Mouse (Mus musculus) forebrain, embryonic 13.5 days (tissue): ENCODE data around the gene Trappc3. TPM values are rescaled to one million over a fixed set of nuclear protein-coding genes. Genes with fewer than 3 reads are reported as not detected.

Experiments
- ATAC-seq: fragments of 200-750 bp; cut with Nextera tagmentation; 2 replicates; pipeline ENCODE4 v1.8.0; 2017
- H3K27ac ChIP-seq: fragments of 300-500 bp; sonication (generic); 2 replicates; pipeline ENCODE4 v1.5.1; 2015; ENCODE audit warnings: inconsistent platforms, mild to moderate bottlenecking, moderate library complexity
- H3K27me3 ChIP-seq: fragments of 300-500 bp; sonication (generic); 2 replicates; pipeline ENCODE4 v1.6.1; 2015; ENCODE audit warnings: mild to moderate bottlenecking, inconsistent platforms
- H3K36me3 ChIP-seq: fragments of 300-500 bp; sonication (generic); 2 replicates; pipeline ENCODE4 v1.6.1; 2015; ENCODE audit warnings: mild to moderate bottlenecking, inconsistent platforms; ENCODE audit not compliant: poor library complexity, severe bottlenecking
- H3K4me1 ChIP-seq: fragments of 300-500 bp; sonication (generic); 2 replicates; pipeline ENCODE4 v1.6.1; 2015; ENCODE audit warnings: inconsistent platforms
- H3K4me2 ChIP-seq: fragments of 300-500 bp; sonication (generic); 2 replicates; pipeline ENCODE4 v1.6.1; 2015; ENCODE audit warnings: inconsistent platforms, mild to moderate bottlenecking, moderate library complexity
- H3K4me3 ChIP-seq: fragments of 300-500 bp; sonication (generic); 2 replicates; pipeline ENCODE4 v1.5.1; 2015; ENCODE audit warnings: mild to moderate bottlenecking, inconsistent platforms
- H3K9ac ChIP-seq: fragments of 300-500 bp; sonication (generic); 2 replicates; pipeline ENCODE4 v1.6.1; 2015; ENCODE audit warnings: mild to moderate bottlenecking, inconsistent platforms
- H3K9me3 ChIP-seq: fragments of 300-500 bp; sonication (generic); replicated peaks from 2 replicates; pipeline ENCODE4 v1.6.1; 2016; ENCODE audit warnings: inconsistent platforms
- WGBS: fragments of 180-500 bp; shearing (Covaris S2); methylation state at CpG from one replicate; pipeline ENCODE4 v1.1.7; 2015; 5-methylcytosine and 5-hydroxymethylcytosine counted together
- polyA plus RNA-seq: library from polyadenylated mRNA; unstranded; fragments of >200 nt; fragmentation: Nextera tagmentation; extraction: Ambion mirVana; gene quantifications from 2 replicates; pipeline ENCODE4 v1.2.1, GENCODE M21; 2015

Trappc3 gene
- polyA plus RNA-seq, 1 experiment from 2014 or later = 143 TPM

DNA sequence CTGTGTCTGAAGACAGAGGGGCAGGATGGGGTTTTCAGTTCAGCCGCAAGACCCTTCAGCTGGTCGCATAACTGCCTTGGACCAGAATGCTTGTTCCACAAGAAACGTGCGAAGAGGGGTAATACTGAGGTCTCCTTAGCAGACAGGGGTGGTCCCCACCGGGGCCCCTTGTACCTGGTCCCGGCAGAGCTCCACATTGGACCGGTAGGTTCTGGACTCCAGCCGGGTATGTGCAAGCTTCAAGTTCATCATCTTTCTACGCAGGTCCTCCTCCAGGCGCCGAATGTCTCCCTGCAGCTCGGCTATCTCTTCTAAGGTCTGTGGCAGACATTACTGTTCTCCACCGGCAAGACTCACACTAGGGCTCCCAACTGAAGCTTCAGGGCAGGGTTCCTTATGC lies 60.5 kb downstream of the Trappc3 start:
- Histone ChIP-seq H3K4me2 (no peak overlapping the region), H3K4me1 (peaks cover 31% of the 10 kb centered on the region), H3K36me3 (peaks cover 15% of the 10 kb centered on the region), H3K9ac (no peak overlapping the region), H3K9me3 (no peaks in the 10 kb centered on the region), H3K27ac (no peak overlapping the region), H3K4me3 (no peak overlapping the region), H3K27me3 (peaks cover 26% of the 10 kb centered on the region)
- WGBS = 95% methylated on average over 13 of the region's 13 CpGs
- no peak for ATAC-seq

DNA sequence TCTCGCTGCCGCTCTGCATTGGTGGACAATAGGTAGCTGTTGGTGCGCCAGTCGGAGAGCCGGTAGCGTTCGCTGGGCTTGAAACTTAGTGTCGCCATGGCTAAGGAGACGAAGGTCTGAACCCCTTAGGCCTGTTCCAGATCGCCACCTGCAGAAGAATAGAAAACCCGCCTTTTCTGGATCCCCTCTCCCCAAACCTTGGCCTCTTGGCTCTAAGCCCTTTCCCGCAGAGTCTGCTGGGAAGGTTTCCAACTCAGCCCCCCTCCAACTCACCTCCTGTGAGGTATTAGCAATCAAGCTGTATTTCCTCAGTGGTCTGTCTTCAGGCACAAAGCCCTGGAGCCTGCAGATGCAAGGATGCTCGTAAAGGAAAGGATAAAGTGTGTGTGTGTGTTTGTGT lies 62.7 kb downstream of the Trappc3 start:
- H3K36me3 ChIP-seq = no peaks in the 10 kb centered on the region
- 15% methylated on average over 13 of the region's 13 CpGs for WGBS
- H3K9ac ChIP-seq = peak overlapping the region; percentile 37; the same call in 1 of the 2 replicates
- H3K27ac ChIP-seq = 0 out of 2 replicates have a peak overlapping the region, but pooled peaks have one; percentile 10
- H3K4me3 ChIP-seq = no peak overlapping the region; the same call in 1 of the 2 replicates
- no peak for ATAC-seq
- peaks cover 26% of the 10 kb centered on the region for H3K27me3 ChIP-seq
- peak overlapping the region; percentile 38 for H3K4me2 ChIP-seq
- no peaks in the 10 kb centered on the region for H3K9me3 ChIP-seq
- H3K4me1 ChIP-seq = peaks cover 28% of the 10 kb centered on the region

DNA sequence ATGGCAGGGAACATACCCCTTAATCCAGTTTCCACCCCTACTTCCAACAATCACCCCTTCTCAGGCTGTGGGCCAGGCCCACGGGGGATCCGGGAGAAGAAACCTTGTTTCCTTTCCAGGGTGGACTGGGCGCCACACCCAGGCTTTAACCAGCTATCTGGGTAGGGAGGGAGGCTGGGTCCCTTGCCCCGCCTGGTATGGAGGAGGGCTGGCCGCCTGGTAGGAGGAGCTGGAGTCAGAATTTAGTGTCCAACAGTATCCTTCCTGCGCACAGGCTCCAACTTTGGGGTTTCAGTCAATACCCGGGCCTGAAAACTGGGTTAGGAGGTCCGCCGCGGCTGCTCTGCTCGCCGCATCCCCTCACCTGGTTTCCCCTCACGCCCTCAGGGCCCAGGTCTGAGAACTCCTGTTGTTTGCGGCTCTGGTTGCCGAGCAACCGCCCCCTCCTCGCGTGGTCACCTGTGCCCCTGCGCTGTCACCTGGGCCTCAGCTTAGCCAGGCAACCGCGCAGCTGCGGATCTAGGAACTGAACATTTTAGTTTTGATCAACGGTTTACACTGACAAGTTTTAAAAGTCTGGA lies 63.2 kb downstream of the Trappc3 start, which contains the start of gene Tekt2:
Gene Tekt2 (minus strand): TSS at position 408 of the 581 bp plus-strand sequence.
- Histone ChIP-seq H3K9ac (peak within 1 kb of the TSS; percentile 37; the same call in 1 of the 2 replicates), H3K4me1 (peaks cover 23% of the 10 kb centered on the region), H3K27me3 (peaks cover 26% of the 10 kb centered on the region), H3K4me3 (no peak within 1 kb of the TSS; the same call in none of the 2 replicates), H3K36me3 (no peaks in the 10 kb centered on the region), H3K9me3 (no peaks in the 10 kb centered on the region), H3K4me2 (peak within 1 kb of the TSS; percentile 38), H3K27ac (peak within 1 kb of the TSS; percentile 10; the same call in 1 of the 2 replicates)
- 10% methylated on average over 23 of the region's 23 CpGs for WGBS
- no peak for ATAC-seq

Other genes starting within 250 kb of the Trappc3 start
- 0.10 and 0.21 TPM in 2 replicates for gene Csf3r, start 237.8 kb upstream of the Trappc3 start, polyA plus RNA-seq
- 122 and 125 TPM in 2 replicates for gene Mrps15, start 215.4 kb upstream of the Trappc3 start, polyA plus RNA-seq
- gene Oscp1, start 203.8 kb upstream of the Trappc3 start, polyA plus RNA-seq = 27.8 and 37.7 TPM in 2 replicates
- gene Lsm10, start 165.7 kb upstream of the Trappc3 start, polyA plus RNA-seq = 55.9 and 56.0 TPM in 2 replicates
- gene Stk40, start 158.4 kb upstream of the Trappc3 start, polyA plus RNA-seq = 34.2 and 36.1 TPM in 2 replicates
- 7.9 and 8.1 TPM in 2 replicates for gene Eva1b, start 114.6 kb upstream of the Trappc3 start, polyA plus RNA-seq
- gene Sh3d21, start 98.8 kb upstream of the Trappc3 start, polyA plus RNA-seq = 0.39 and 0.41 TPM in 2 replicates
- gene Thrap3, start 59.6 kb upstream of the Trappc3 start, polyA plus RNA-seq = 194 and 202 TPM in 2 replicates
- 53.5 and 58.2 TPM in 2 replicates for gene Map7d1, start 6.0 kb upstream of the Trappc3 start, polyA plus RNA-seq
- 0.96 and 1.4 TPM in 2 replicates for gene Col8a2, start 24.5 kb downstream of the Trappc3 start, polyA plus RNA-seq
- 70.9 and 81.6 TPM in 2 replicates for gene Adprhl2, start 59.4 kb downstream of the Trappc3 start, polyA plus RNA-seq
- gene Tekt2, start 63.4 kb downstream of the Trappc3 start, polyA plus RNA-seq = 10.0 and 11.2 TPM in 2 replicates
- 17.2 and 17.6 TPM in 2 replicates for gene Ago3, start 167.2 kb downstream of the Trappc3 start, polyA plus RNA-seq
- 18.5 and 21.9 TPM in 2 replicates for gene Ago1, start 206.3 kb downstream of the Trappc3 start, polyA plus RNA-seq